Mouse (Mus musculus) hindbrain, embryonic 11.5 days (tissue): ENCODE results near the gene Klf2. TPM values are rescaled to one million over a fixed set of nuclear protein-coding genes. Genes with fewer than 3 reads are reported as not detected.

ENCODE experiments used
- ATAC-seq: fragments of 200-750 bp; cut with Nextera tagmentation; 2 replicates; pipeline ENCODE4 v1.8.0; 2017; ENCODE audit warnings: mild to moderate bottlenecking, moderate TSS enrichment, moderate library complexity; ENCODE audit not compliant: low FRiP score
- DNase-seq: peaks from one replicate; pipeline ENCODE4 v3.0.0-alpha.2; 2015; ENCODE audit warnings: low spot score
- H3K27ac ChIP-seq: fragments of 300-500 bp; sonication (generic); 2 replicates; pipeline ENCODE4 v1.5.1; 2014; ENCODE audit warnings: mild to moderate bottlenecking, low read depth, low read length
- H3K27me3 ChIP-seq: fragments of 300-500 bp; sonication (generic); 2 replicates; pipeline ENCODE4 v1.6.1; 2014; ENCODE audit warnings: mild to moderate bottlenecking, low read length, moderate library complexity, mixed read lengths; ENCODE audit not compliant: control insufficient read depth, insufficient read depth
- H3K36me3 ChIP-seq: fragments of 300-500 bp; sonication (generic); 2 replicates; pipeline ENCODE4 v1.6.1; 2014; ENCODE audit warnings: mild to moderate bottlenecking, low read length, moderate library complexity, mixed read lengths; ENCODE audit not compliant: control insufficient read depth, insufficient read depth
- H3K4me1 ChIP-seq: fragments of 300-500 bp; sonication (generic); replicated peaks from 2 replicates; pipeline ENCODE4 v1.6.1; 2014; ENCODE audit warnings: low read length, mixed read lengths; ENCODE audit not compliant: control insufficient read depth, insufficient read depth
- H3K4me2 ChIP-seq: fragments of 300-500 bp; sonication (generic); replicated peaks from 2 replicates; pipeline ENCODE4 v1.6.1; 2014; ENCODE audit warnings: mild to moderate bottlenecking, low read depth, low read length
- H3K4me3 ChIP-seq: fragments of 300-500 bp; sonication (generic); 2 replicates; pipeline ENCODE4 v1.5.1; 2014; ENCODE audit warnings: low read depth, low read length
- H3K9ac ChIP-seq: fragments of 300-500 bp; sonication (generic); 2 replicates; pipeline ENCODE4 v1.6.1; 2014; ENCODE audit warnings: low read depth, low read length
- H3K9me3 ChIP-seq: fragments of 300-500 bp; sonication (generic); 2 replicates; pipeline ENCODE4 v1.6.1; 2016; ENCODE audit warnings: low read length; ENCODE audit not compliant: control insufficient read depth
- WGBS: fragments of 180-500 bp; shearing (Covaris S2); extraction: QIAGEN DNeasy Blood & Tissue Kit; methylation state at CpG from one replicate; pipeline ENCODE4 v1.1.7; 2014; 5-methylcytosine and 5-hydroxymethylcytosine counted together
- polyA plus RNA-seq: library from polyadenylated mRNA; unstranded; fragments of >200 nt; fragmentation: Nextera tagmentation; extraction: Ambion mirVana; gene quantifications from 2 replicates; pipeline ENCODE4 v1.2.1, GENCODE M21; 2014

The Klf2 gene
- polyA plus RNA-seq, 1 experiment from 2014 or later = 4.8 TPM

GRCm38 (mm10) chr8:72281634-72282033, 37.2 kb upstream of the Klf2 start:
- ATAC-seq = no peak
- Histone ChIP-seq H3K4me1 (no peaks in the 10 kb centered on the region), H3K9me3 (no peaks in the 10 kb centered on the region), H3K4me3 (no peak overlapping the region), H3K4me2 (no peak overlapping the region), H3K36me3 (no peaks in the 10 kb centered on the region), H3K27ac (no peak overlapping the region), H3K9ac (no peak overlapping the region), H3K27me3 (no peaks in the 10 kb centered on the region)
- DNase-seq = no peak
- WGBS = 48% methylated on average over 3 of the region's 3 CpGs

GRCm38 (mm10) chr8:72285285-72285684, 33.5 kb upstream of the Klf2 start:
- WGBS = 73% methylated on average over 4 of the region's 4 CpGs
- Histone ChIP-seq H3K4me2 (no peak overlapping the region), H3K9ac (no peak overlapping the region), H3K4me1 (no peaks in the 10 kb centered on the region), H3K9me3 (no peaks in the 10 kb centered on the region), H3K36me3 (no peaks in the 10 kb centered on the region), H3K27me3 (no peaks in the 10 kb centered on the region), H3K27ac (no peak overlapping the region), H3K4me3 (no peak overlapping the region)
- ATAC-seq (no peak), DNase-seq (no peak)

GRCm38 (mm10) chr8:72289051-72289450, 29.8 kb upstream of the Klf2 start:
- H3K27me3 ChIP-seq = no peaks in the 10 kb centered on the region
- no peaks in the 10 kb centered on the region for H3K9me3 ChIP-seq
- no peak overlapping the region for H3K9ac ChIP-seq
- H3K27ac ChIP-seq = no peak overlapping the region
- no peak for DNase-seq
- H3K36me3 ChIP-seq = no peaks in the 10 kb centered on the region
- H3K4me2 ChIP-seq = no peak overlapping the region
- no peak overlapping the region for H3K4me3 ChIP-seq
- no peak for ATAC-seq
- H3K4me1 ChIP-seq = no peaks in the 10 kb centered on the region

GRCm38 (mm10) chr8:72291104-72291503, 27.7 kb upstream of the Klf2 start:
- Histone ChIP-seq H3K4me1 (no peaks in the 10 kb centered on the region), H3K4me2 (no peak overlapping the region), H3K9ac (no peak overlapping the region), H3K27ac (no peak overlapping the region), H3K4me3 (no peak overlapping the region), H3K27me3 (no peaks in the 10 kb centered on the region), H3K9me3 (no peaks in the 10 kb centered on the region), H3K36me3 (no peaks in the 10 kb centered on the region)
- WGBS = 81% methylated on average over 2 of the region's 2 CpGs
- ATAC-seq (no peak), DNase-seq (no peak)

- ATAC-seq (no peak), DNase-seq (no peak)
- Histone ChIP-seq H3K9ac (no peak overlapping the region), H3K9me3 (no peaks in the 10 kb centered on the region), H3K4me3 (no peak overlapping the region), H3K4me2 (no peak overlapping the region), H3K4me1 (no peaks in the 10 kb centered on the region), H3K27me3 (no peaks in the 10 kb centered on the region), H3K36me3 (no peaks in the 10 kb centered on the region), H3K27ac (no peak overlapping the region)
Measured at GRCm38 (mm10) chr8:72293309-72293708, 25.5 kb upstream of the Klf2 start.

- 68% methylated on average over 3 of the region's 3 CpGs for WGBS
- ATAC-seq = no peak
Measured at GRCm38 (mm10) chr8:72295125-72295524, 23.7 kb upstream of the Klf2 start.

GRCm38 (mm10) chr8:72295679-72296078, 23.2 kb upstream of the Klf2 start:
- no peaks in the 10 kb centered on the region for H3K9me3 ChIP-seq
- WGBS = 70% methylated on average over 8 of the region's 8 CpGs
- no peaks in the 10 kb centered on the region for H3K4me1 ChIP-seq
- no peak overlapping the region for H3K27ac ChIP-seq
- H3K4me3 ChIP-seq = no peak overlapping the region
- ATAC-seq (no peak), DNase-seq (no peak)
- no peaks in the 10 kb centered on the region for H3K36me3 ChIP-seq
- no peak overlapping the region for H3K9ac ChIP-seq
- H3K4me2 ChIP-seq = no peak overlapping the region
- H3K27me3 ChIP-seq = no peaks in the 10 kb centered on the region

More at GRCm38 (mm10) chr8:72295125-72295524, 23.7 kb upstream of the Klf2 start:
- H3K9ac ChIP-seq = no peak overlapping the region
- H3K36me3 ChIP-seq = no peaks in the 10 kb centered on the region
- DNase-seq = no peak
- H3K27ac ChIP-seq = no peak overlapping the region
- H3K4me3 ChIP-seq = no peak overlapping the region
- no peaks in the 10 kb centered on the region for H3K27me3 ChIP-seq
- H3K4me2 ChIP-seq = no peak overlapping the region
- H3K4me1 ChIP-seq = no peaks in the 10 kb centered on the region
- H3K9me3 ChIP-seq = no peaks in the 10 kb centered on the region

- H3K9ac ChIP-seq = no peak overlapping the region
- no peaks in the 10 kb centered on the region for H3K27me3 ChIP-seq
- ATAC-seq (no peak), DNase-seq (no peak)
- H3K9me3 ChIP-seq = no peaks in the 10 kb centered on the region
- H3K4me3 ChIP-seq = no peak overlapping the region
- no peak overlapping the region for H3K27ac ChIP-seq
- no peaks in the 10 kb centered on the region for H3K36me3 ChIP-seq
- H3K4me2 ChIP-seq = no peak overlapping the region
- no peaks in the 10 kb centered on the region for H3K4me1 ChIP-seq
- WGBS = 91% methylated on average over 8 of the region's 8 CpGs
Measured at GRCm38 (mm10) chr8:72296561-72296960, 22.3 kb upstream of the Klf2 start.

GRCm38 (mm10) chr8:72298928-72299327, 19.9 kb upstream of the Klf2 start:
- H3K4me3 ChIP-seq = no peak overlapping the region
- 91% methylated on average over 1 of the region's 1 CpGs for WGBS
- ATAC-seq (no peak), DNase-seq (no peak)
- H3K9ac ChIP-seq = no peak overlapping the region
- H3K27me3 ChIP-seq = no peaks in the 10 kb centered on the region
- no peak overlapping the region for H3K4me2 ChIP-seq
- no peaks in the 10 kb centered on the region for H3K4me1 ChIP-seq
- no peaks in the 10 kb centered on the region for H3K36me3 ChIP-seq
- no peaks in the 10 kb centered on the region for H3K9me3 ChIP-seq
- no peak overlapping the region for H3K27ac ChIP-seq
